ENCODE assay signal across 9 mouse cellular contexts in genomic region chr11:88908557-88909211, GRCm38 (mm10). TPM values are rescaled to one million over a fixed set of nuclear protein-coding genes. Genes with fewer than 3 reads are reported as not detected.
DNase-seq lines count a peak whose midpoint lies in the region; ATAC-seq and TF ChIP-seq lines count a peak whose summit lies in the region.
"Had no signal": no experiment of that assay in that cellular context is flagged by ENCODE, and none has a peak within 500 bp of the region (broad histone marks: within the 10 kb centered on the region; RNA-seq: fewer than 3 reads in every experiment).

No protein-coding gene starts in this region.

- no peak overlapping the region for H3K4me3 ChIP-seq in forebrain, embryonic 14.5 days (ENCODE audit: low read depth, low read length)
- H3K4me3 ChIP-seq in forebrain, embryonic 15.5 days: no peak overlapping the region
- H3K4me3 ChIP-seq in ES-Bruce4 (ENCODE audit: low read depth, low read length): no peak overlapping the region
- no peak overlapping the region for H3K4me3 ChIP-seq in gastrocnemius, adult 2 months
- H3K4me3 ChIP-seq: limb, embryonic 12.5 days had no signal

- no peak overlapping the region for H3K9ac ChIP-seq in forebrain, embryonic 14.5 days (ENCODE audit: low read length)
- H3K9ac ChIP-seq in forebrain, embryonic 15.5 days (replicated peaks): no peak overlapping the region
- no peak overlapping the region for H3K9ac ChIP-seq in ES-Bruce4 (ENCODE audit: low read depth, poor library complexity, severe bottlenecking)
- H3K9ac ChIP-seq: limb, embryonic 12.5 days had no signal

- H3K36me3 ChIP-seq in forebrain, embryonic 14.5 days (ENCODE audit: control insufficient read depth, insufficient read depth, low read length): no peaks in the 10 kb centered on the region
- no peaks in the 10 kb centered on the region for H3K36me3 ChIP-seq in forebrain, embryonic 15.5 days
- no peaks in the 10 kb centered on the region for H3K36me3 ChIP-seq in ES-Bruce4 (ENCODE audit: control insufficient read depth, insufficient read depth, low read length, poor library complexity, severe bottlenecking)
- no peaks in the 10 kb centered on the region for H3K36me3 ChIP-seq in splenic B cell, adult 2 months (ENCODE audit: control insufficient read depth, insufficient read depth, low read length, poor library complexity, severe bottlenecking)
- H3K36me3 ChIP-seq: limb, embryonic 12.5 days had no signal

- no peak for TF ChIP-seq POLR2A in ES-Bruce4 (IDR thresholded peaks at IDR 0.05; ENCODE audit: insufficient read depth, low read length)

- no peak for ATAC-seq in forebrain, embryonic 14.5 days
- ATAC-seq in forebrain, embryonic 15.5 days (replicated peaks): no peak

- peak; percentile 70 for DNase-seq in forebrain, embryonic 14.5 days (ENCODE audit: low spot score)
- DNase-seq in cerebellum, adult 11-12 months: peak; percentile 30
- peak; percentile 78 for DNase-seq in gastrocnemius, adult 2 months
- DNase-seq in kidney, postnatal 14 days: peak; percentile 84
- DNase-seq in lung, postnatal 25 days (ENCODE audit: low spot score): peak; percentile 86
- DNase-seq in splenic B cell, adult 2 months (ENCODE audit: low read depth, low spot score): peak; percentile 86

- H3K27me3 ChIP-seq in forebrain, embryonic 14.5 days (replicated peaks; ENCODE audit: control insufficient read depth, insufficient read depth, low read length): no peaks in the 10 kb centered on the region
- no peaks in the 10 kb centered on the region for H3K27me3 ChIP-seq in forebrain, embryonic 15.5 days
- no peaks in the 10 kb centered on the region for H3K27me3 ChIP-seq in ES-Bruce4 (ENCODE audit: control insufficient read depth, insufficient read depth, low read length, poor library complexity, severe bottlenecking)
- H3K27me3 ChIP-seq in splenic B cell, adult 2 months (ENCODE audit: control insufficient read depth, insufficient read depth, low read length, poor library complexity, severe bottlenecking): no peaks in the 10 kb centered on the region
- H3K27me3 ChIP-seq: limb, embryonic 12.5 days had no signal

- H3K4me2 ChIP-seq in forebrain, embryonic 14.5 days (ENCODE audit: low read length): no peak overlapping the region
- H3K4me2 ChIP-seq in forebrain, embryonic 15.5 days (replicated peaks): no peak overlapping the region
- H3K4me2 ChIP-seq: limb, embryonic 12.5 days had no signal

- no peaks in the 10 kb centered on the region for H3K9me3 ChIP-seq in forebrain, embryonic 14.5 days (replicated peaks; ENCODE audit: control insufficient read depth, low read length)
- no peaks in the 10 kb centered on the region for H3K9me3 ChIP-seq in forebrain, embryonic 15.5 days
- peaks cover 8% of the 10 kb centered on the region; the same call in 1 of the 2 replicates for H3K9me3 ChIP-seq in ES-Bruce4 (replicated peaks; ENCODE audit: control insufficient read depth, insufficient read depth, low read length, poor library complexity, severe bottlenecking)
- H3K9me3 ChIP-seq: limb, embryonic 12.5 days had no signal

- no peak overlapping the region for H3K27ac ChIP-seq in forebrain, embryonic 14.5 days (ENCODE audit: low read depth, low read length)
- no peak overlapping the region for H3K27ac ChIP-seq in forebrain, embryonic 15.5 days (replicated peaks)
- no peak overlapping the region for H3K27ac ChIP-seq in ES-Bruce4 (ENCODE audit: insufficient read depth, low read length)
- peak overlapping the region; percentile 63 for H3K27ac ChIP-seq in gastrocnemius, adult 2 months
- H3K27ac ChIP-seq: limb, embryonic 12.5 days had no signal

- peak; percentile 25 for TF ChIP-seq CTCF in ES-Bruce4 (IDR thresholded peaks at IDR 0.05; ENCODE audit: low read depth, low read length)
- peak; percentile 73 for TF ChIP-seq CTCF in gastrocnemius, adult 2 months (IDR thresholded peaks at IDR 0.05)

- TF ChIP-seq EP300 in ES-Bruce4 (IDR thresholded peaks at IDR 0.05; ENCODE audit: insufficient read depth, low read depth, low read length): no peak

- no peaks in the 10 kb centered on the region for H3K4me1 ChIP-seq in forebrain, embryonic 14.5 days (ENCODE audit: control insufficient read depth, insufficient read depth, low read length)
- no peaks in the 10 kb centered on the region for H3K4me1 ChIP-seq in forebrain, embryonic 15.5 days
- H3K4me1 ChIP-seq in ES-Bruce4 (ENCODE audit: control insufficient read depth, insufficient read depth, low read length): no peaks in the 10 kb centered on the region
- H3K4me1 ChIP-seq: limb, embryonic 12.5 days had no signal

- 92% methylated on average over 1 of the region's 1 CpGs for WGBS in forebrain, embryonic 14.5 days
- 94% methylated on average over 1 of the region's 1 CpGs for WGBS in forebrain, embryonic 15.5 days

- intact Hi-C loops in gastrocnemius, adult 2 months (cut with DNase I): loop anchor here (10.0 kb wide), 1 partner anchor 126 kb away; no protein-coding TSS in a partner anchor

RNA-seq across cellular contexts. Expression of gene Akap1, which starts 44.3 kb away (rescaled TPM):
- polyA plus RNA-seq in forebrain, embryonic 14.5 days (2014; fragmentation: Nextera tagmentation; extraction: Ambion mirVana): 18.7 and 27.7 TPM in 2 replicates
- 30.5 and 34.0 TPM in 2 replicates for polyA plus RNA-seq in forebrain, embryonic 15.5 days (2015; fragmentation: Nextera tagmentation; extraction: Ambion mirVana)
- polyA plus RNA-seq in ES-Bruce4 (2011; ENCODE audit: insufficient read depth, insufficient read length, low read depth, missing spikeins): 48.2 and 51.4 TPM in 2 replicates
- 10 to 100 TPM; 62.5 to 93.2 TPM for total RNA-seq in gastrocnemius, adult 2 months (2021)

RNA-seq across cellular contexts. Expression of gene Scpep1, which starts 46.6 kb away (rescaled TPM):
- 31.4 and 36.8 TPM in 2 replicates for polyA plus RNA-seq in forebrain, embryonic 14.5 days (2014; fragmentation: Nextera tagmentation; extraction: Ambion mirVana)
- polyA plus RNA-seq in forebrain, embryonic 15.5 days (2015; fragmentation: Nextera tagmentation; extraction: Ambion mirVana): 32.7 and 33.8 TPM in 2 replicates
- 186 and 188 TPM in 2 replicates for polyA plus RNA-seq in ES-Bruce4 (2011; ENCODE audit: insufficient read depth, insufficient read length, low read depth, missing spikeins)
- 10 to 100 TPM in 1 of 2 experiments, 1 to 10 TPM in 1; 6.1 to 11.2 TPM for total RNA-seq in gastrocnemius, adult 2 months (2021)

RNA-seq across cellular contexts. Expression of gene Elobl, which starts 58.0 kb away (rescaled TPM):
- polyA plus RNA-seq in forebrain, embryonic 14.5 days (2014; fragmentation: Nextera tagmentation; extraction: Ambion mirVana): not detected in 2 replicates
- not detected in 2 replicates for polyA plus RNA-seq in forebrain, embryonic 15.5 days (2015; fragmentation: Nextera tagmentation; extraction: Ambion mirVana)
- polyA plus RNA-seq in ES-Bruce4 (2011; ENCODE audit: insufficient read depth, insufficient read length, low read depth, missing spikeins): 12.6 and 13.8 TPM in 2 replicates
- total RNA-seq in gastrocnemius, adult 2 months (2021): not detected
- polyA plus RNA-seq: limb, embryonic 12.5 days had no signal

Comparison
In these comparisons a context has a peak if more than half of its experiments do, and no peak if none do; other contexts are left out.
1. DNase-seq: peak in every context shown above with its lines; median percentile 86 in lung, postnatal 25 days; 86 in splenic B cell, adult 2 months; 84 in kidney, postnatal 14 days; 78 in gastrocnemius, adult 2 months; 70 in forebrain, embryonic 14.5 days; 30 in cerebellum, adult 11-12 months.
2. RNA of gene Elobl, which starts 58.0 kb away (polyA plus RNA-seq): 12.6 to 13.8 TPM in ES-Bruce4; not detected in forebrain, embryonic 14.5 days and not detected in forebrain, embryonic 15.5 days; every median in the first group is over 10 times any median in the second.